14 mouse cellular contexts compared by ENCODE assay signal in genomic region chr6:136492251-136492650, GRCm38 (mm10). TPM values are rescaled to one million over a fixed set of nuclear protein-coding genes. Genes with fewer than 3 reads are reported as not detected.
DNase-seq lines count a peak whose midpoint lies in the region; ATAC-seq and TF ChIP-seq lines count a peak whose summit lies in the region.
"Had no signal": no experiment of that assay in that cellular context is flagged by ENCODE, and none has a peak within 500 bp of the region (broad histone marks: within the 10 kb centered on the region; RNA-seq: fewer than 3 reads in every experiment).

No protein-coding gene starts in this region.

- no peak for DNase-seq in heart, postnatal 10 days
- peak; percentile 27 for DNase-seq in lung, postnatal 36 days
- DNase-seq in lung, adult 2 months: no peak
- no peak for DNase-seq in gastrocnemius, adult 18-20 months (ENCODE audit: low spot score)
- DNase-seq in urinary bladder, postnatal 25 days (ENCODE audit: low spot score): no peak
- no peak for DNase-seq in embryo, embryonic 10 days (ENCODE audit: low spot score)
- DNase-seq: cerebellum, adult 9-11 months; gastrocnemius, postnatal 36 days; kidney, postnatal 4 days; thymus, adult 18-20 months had no signal

- H3K9me3 ChIP-seq in heart, embryonic 11.5 days (replicated peaks; ENCODE audit: control insufficient read depth, low read length): no peaks in the 10 kb centered on the region
- H3K9me3 ChIP-seq: forebrain, embryonic 15.5 days had no signal

- intact Hi-C loops in heart, postnatal 10 days (cut with DNase I): no loop called here

- 60% methylated on average over 4 of the region's 4 CpGs for WGBS in heart, embryonic 11.5 days (ENCODE audit: insufficient replicate concordance)
- WGBS in lung, adult 2 months: 85% methylated on average over 4 of the region's 4 CpGs

- H3K4me3 ChIP-seq in heart, embryonic 11.5 days (ENCODE audit: low read depth, low read length): no peak overlapping the region
- no peak overlapping the region for H3K4me3 ChIP-seq in lung, adult 2 months (replicated peaks; ENCODE audit: extremely low read depth, low read depth, low read length)
- H3K4me3 ChIP-seq: embryonic facial prominence, embryonic 13.5 days; forebrain, embryonic 15.5 days had no signal

- H3K4me1 ChIP-seq in heart, embryonic 11.5 days (ENCODE audit: control insufficient read depth, insufficient read depth, low read length): no peaks in the 10 kb centered on the region
- H3K4me1 ChIP-seq in lung, adult 2 months (ENCODE audit: control insufficient read depth, insufficient read depth, low read length): peaks cover 11% of the 10 kb centered on the region
- H3K4me1 ChIP-seq: embryonic facial prominence, embryonic 13.5 days; forebrain, embryonic 15.5 days had no signal

- no peak overlapping the region for H3K27ac ChIP-seq in heart, embryonic 11.5 days (ENCODE audit: low read depth, low read length)
- H3K27ac ChIP-seq: embryonic facial prominence, embryonic 13.5 days; forebrain, embryonic 15.5 days had no signal

- no peak overlapping the region for H3K4me2 ChIP-seq in heart, embryonic 11.5 days
- H3K4me2 ChIP-seq: embryonic facial prominence, embryonic 13.5 days; forebrain, embryonic 15.5 days had no signal

- no peaks in the 10 kb centered on the region for H3K27me3 ChIP-seq in heart, embryonic 11.5 days (ENCODE audit: control insufficient read depth, insufficient read depth, low read length)
- H3K27me3 ChIP-seq: embryonic facial prominence, embryonic 13.5 days; forebrain, embryonic 15.5 days had no signal

- no peaks in the 10 kb centered on the region for H3K36me3 ChIP-seq in heart, embryonic 11.5 days (ENCODE audit: control insufficient read depth, insufficient read depth, low read length)
- H3K36me3 ChIP-seq: embryonic facial prominence, embryonic 13.5 days; forebrain, embryonic 15.5 days had no signal

- no peak overlapping the region for H3K9ac ChIP-seq in heart, embryonic 11.5 days (ENCODE audit: low read depth, low read length)
- H3K9ac ChIP-seq: embryonic facial prominence, embryonic 13.5 days; forebrain, embryonic 15.5 days had no signal

- ATAC-seq in heart, embryonic 11.5 days (replicated peaks; ENCODE audit: insufficient number of reproducible peaks, low FRiP score, low TSS enrichment): 0 out of 2 replicates have a peak, but pooled peaks have one; percentile 26
- ATAC-seq in common myeloid progenitor, adult 5-6 weeks (replicated peaks; ENCODE audit: low read depth, poor library complexity, severe bottlenecking): peak; percentile 62
- ATAC-seq: forebrain, embryonic 15.5 days had no signal

- TF ChIP-seq CTCF in lung, adult 2 months (IDR thresholded peaks at IDR 0.05; ENCODE audit: insufficient read depth, low read length): no peak

- no peak for TF ChIP-seq POLR2A in lung, adult 2 months (IDR thresholded peaks at IDR 0.05; ENCODE audit: borderline replicate concordance, extremely low read depth, low read depth, low read length)

RNA-seq across cellular contexts. Expression of gene Atf7ip, which starts 13.7 kb away (rescaled TPM):
- 43.1 and 49.7 TPM in 2 replicates for polyA plus RNA-seq in heart, embryonic 11.5 days (2014; fragmentation: Nextera tagmentation; extraction: Ambion mirVana)
- total RNA-seq in heart, postnatal 10 days (2021): 100 to 1,000 TPM in 1 of 2 experiments, 10 to 100 TPM in 1; 93.8 to 103 TPM
- polyA plus RNA-seq in lung, adult 2 months (2012; rRNA removed): 24.8 and 28.3 TPM in 2 replicates
- 72.9 and 86.2 TPM in 2 replicates for total RNA-seq in common myeloid progenitor, adult 5-6 weeks (2017)
- 10 to 100 TPM; 40.0 to 42.4 TPM for total RNA-seq in gastrocnemius, adult 18-20 months (2021)
